Mouse (Mus musculus): ENCODE measurements around the gene Tmem30b. TPM values are rescaled to one million over a fixed set of nuclear protein-coding genes. Genes with fewer than 3 reads are reported as not detected.

The Tmem30b gene
- polyA plus RNA-seq, 1 experiment from 2014 or later = 8.8 TPM

DNA sequence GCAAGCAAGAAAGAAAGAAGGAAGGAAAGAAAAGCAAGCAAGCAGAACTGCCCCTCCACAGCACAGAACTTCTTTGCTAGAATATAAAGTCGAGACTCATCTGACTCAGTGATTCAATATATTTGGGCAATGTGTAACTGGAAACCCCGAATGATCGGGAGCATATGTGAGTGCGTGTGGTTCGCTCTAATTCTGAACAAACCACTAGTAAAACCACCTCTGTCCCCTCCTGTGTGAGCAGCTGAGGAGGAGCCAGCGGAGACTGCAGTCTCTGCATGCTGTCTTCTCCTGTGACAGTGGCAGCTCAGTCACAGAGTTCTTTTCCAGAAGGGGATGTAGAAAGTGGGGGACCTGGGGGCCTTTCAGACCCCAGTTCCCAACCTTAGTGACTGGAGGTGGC, 31.5 kb downstream of the Tmem30b start:
- Histone ChIP-seq H3K4me2 (no peak overlapping the region), H3K9me3 (replicated peaks) (no peaks in the 10 kb centered on the region), H3K4me3 (replicated peaks) (no peak overlapping the region), H3K27me3 (no peaks in the 10 kb centered on the region), H3K9ac (no peak overlapping the region), H3K27ac (replicated peaks) (no peak overlapping the region), H3K4me1 (replicated peaks) (no peaks in the 10 kb centered on the region), H3K36me3 (replicated peaks) (no peaks in the 10 kb centered on the region)
- no peak for ATAC-seq (ENCODE audit: insufficient read depth)
- 62% methylated on average over 6 of the region's 6 CpGs for WGBS (ENCODE audit: insufficient replicate concordance)

DNA sequence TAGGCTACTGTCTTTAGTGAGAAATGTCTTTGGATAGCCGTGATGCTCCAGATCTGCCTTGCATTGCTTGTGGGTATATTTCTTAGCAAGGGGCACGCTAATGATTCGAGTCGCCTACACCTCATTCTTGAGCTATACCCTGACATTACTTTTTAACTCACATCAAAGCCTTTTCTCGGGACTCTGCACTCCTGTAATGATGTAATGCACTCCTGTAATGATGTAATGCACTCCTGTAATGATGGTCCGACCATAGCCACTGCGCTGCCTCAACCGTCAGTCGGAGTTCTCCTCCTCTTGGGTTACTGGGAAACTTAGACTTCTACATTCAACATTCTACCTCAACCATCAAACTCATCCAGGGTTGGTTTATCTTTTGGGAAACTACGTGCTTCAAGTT, 32.2 kb downstream of the Tmem30b start:
- Histone ChIP-seq H3K27me3 (no peaks in the 10 kb centered on the region), H3K9ac (no peak overlapping the region), H3K4me3 (replicated peaks) (no peak overlapping the region), H3K4me2 (no peak overlapping the region), H3K4me1 (replicated peaks) (no peaks in the 10 kb centered on the region), H3K27ac (replicated peaks) (no peak overlapping the region), H3K36me3 (replicated peaks) (no peaks in the 10 kb centered on the region), H3K9me3 (replicated peaks) (no peaks in the 10 kb centered on the region)
- ATAC-seq (ENCODE audit: insufficient read depth) = no peak
- 66% methylated on average over 10 of the region's 10 CpGs for WGBS (ENCODE audit: insufficient replicate concordance)

DNA sequence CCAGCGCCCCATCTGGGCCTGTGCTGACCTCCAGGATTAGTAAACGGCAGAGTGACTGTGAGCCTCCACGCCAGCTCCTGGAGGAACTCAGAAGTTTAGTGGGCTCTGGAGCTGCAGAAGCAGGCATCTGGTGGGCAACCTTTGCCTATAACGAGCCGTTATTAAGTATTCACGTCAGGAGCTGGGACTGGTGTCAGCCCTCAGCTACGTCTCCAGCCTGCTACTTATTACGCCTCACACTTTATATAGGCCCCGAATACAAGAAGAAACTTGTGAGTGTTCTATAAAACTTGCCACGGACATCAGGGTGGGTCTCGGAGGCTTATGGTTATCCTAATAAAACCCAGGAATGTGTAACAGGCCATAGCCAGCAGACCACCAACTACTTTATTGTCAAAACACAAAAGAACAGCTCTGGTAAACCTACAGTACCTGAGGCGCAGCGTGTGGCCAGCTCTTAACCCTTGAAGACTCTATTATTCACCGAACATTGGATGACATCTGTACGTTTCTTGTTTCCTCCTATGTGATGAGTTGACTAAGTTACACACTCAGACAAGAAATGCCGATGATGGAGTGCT, 34.6 kb downstream of the Tmem30b start:
- no peak overlapping the region for H3K4me2 ChIP-seq
- no peaks in the 10 kb centered on the region for H3K36me3 ChIP-seq (replicated peaks)
- no peaks in the 10 kb centered on the region for H3K4me1 ChIP-seq (replicated peaks)
- no peaks in the 10 kb centered on the region for H3K27me3 ChIP-seq
- no peaks in the 10 kb centered on the region for H3K9me3 ChIP-seq (replicated peaks)
- no peak for ATAC-seq (ENCODE audit: insufficient read depth)
- no peak overlapping the region for H3K27ac ChIP-seq (replicated peaks)
- no peak overlapping the region for H3K4me3 ChIP-seq (replicated peaks)
- WGBS (ENCODE audit: insufficient replicate concordance) = 68% methylated on average over 16 of the region's 16 CpGs
- H3K9ac ChIP-seq = no peak overlapping the region

DNA sequence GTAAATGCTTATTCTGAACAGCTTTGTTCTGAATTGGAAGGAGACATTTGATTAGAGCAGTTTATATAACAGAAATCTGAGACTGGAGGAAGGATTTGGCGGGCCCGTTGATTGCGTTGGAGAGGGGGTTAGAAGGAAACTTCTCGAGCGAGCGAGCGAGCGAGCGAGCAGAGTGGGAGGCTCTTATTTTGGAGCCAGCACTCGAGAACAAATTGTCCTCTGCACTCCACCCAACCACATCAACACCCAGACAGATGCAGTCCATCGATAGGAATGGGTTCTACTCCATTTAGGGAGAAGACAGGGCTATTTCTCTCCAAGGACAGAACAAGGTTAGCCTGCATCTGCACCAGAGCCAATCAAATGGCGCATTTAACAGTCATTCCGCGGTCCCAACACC, 39.1 kb downstream of the Tmem30b start:
- 67% methylated on average over 14 of the region's 14 CpGs for WGBS (ENCODE audit: insufficient replicate concordance)
- Histone ChIP-seq H3K27me3 (no peaks in the 10 kb centered on the region), H3K27ac (replicated peaks) (no peak overlapping the region), H3K4me1 (replicated peaks) (no peaks in the 10 kb centered on the region), H3K9me3 (replicated peaks) (no peaks in the 10 kb centered on the region), H3K4me2 (no peak overlapping the region), H3K4me3 (replicated peaks) (no peak overlapping the region), H3K9ac (no peak overlapping the region), H3K36me3 (replicated peaks) (no peaks in the 10 kb centered on the region)
- no peak for ATAC-seq (ENCODE audit: insufficient read depth)

DNA sequence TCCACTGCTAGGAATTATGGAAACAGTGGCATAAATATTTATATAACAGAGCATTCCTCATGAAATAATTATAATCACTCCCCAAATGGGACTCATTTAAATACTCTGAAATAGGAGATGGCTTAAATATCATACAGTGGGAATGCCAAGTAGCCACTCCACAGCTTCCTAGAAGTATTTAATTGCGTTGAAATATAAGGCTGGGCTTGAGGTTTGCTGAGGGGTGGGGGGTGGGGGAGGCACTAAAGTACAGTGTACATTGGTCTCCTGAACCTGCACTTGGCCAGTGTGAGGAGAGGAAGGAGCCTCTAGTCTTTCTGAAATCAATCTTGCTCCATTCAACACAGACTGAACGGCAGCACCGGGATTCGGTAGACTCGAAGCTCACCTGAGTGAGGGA, 39.5 kb downstream of the Tmem30b start:
- no peaks in the 10 kb centered on the region for H3K9me3 ChIP-seq (replicated peaks)
- no peak overlapping the region for H3K4me2 ChIP-seq
- ATAC-seq (ENCODE audit: insufficient read depth) = no peak
- H3K9ac ChIP-seq = no peak overlapping the region
- no peaks in the 10 kb centered on the region for H3K36me3 ChIP-seq (replicated peaks)
- no peaks in the 10 kb centered on the region for H3K27me3 ChIP-seq
- no peak overlapping the region for H3K4me3 ChIP-seq (replicated peaks)
- WGBS (ENCODE audit: insufficient replicate concordance) = 77% methylated on average over 5 of the region's 5 CpGs
- H3K27ac ChIP-seq (replicated peaks) = no peak overlapping the region
- no peaks in the 10 kb centered on the region for H3K4me1 ChIP-seq (replicated peaks)

DNA sequence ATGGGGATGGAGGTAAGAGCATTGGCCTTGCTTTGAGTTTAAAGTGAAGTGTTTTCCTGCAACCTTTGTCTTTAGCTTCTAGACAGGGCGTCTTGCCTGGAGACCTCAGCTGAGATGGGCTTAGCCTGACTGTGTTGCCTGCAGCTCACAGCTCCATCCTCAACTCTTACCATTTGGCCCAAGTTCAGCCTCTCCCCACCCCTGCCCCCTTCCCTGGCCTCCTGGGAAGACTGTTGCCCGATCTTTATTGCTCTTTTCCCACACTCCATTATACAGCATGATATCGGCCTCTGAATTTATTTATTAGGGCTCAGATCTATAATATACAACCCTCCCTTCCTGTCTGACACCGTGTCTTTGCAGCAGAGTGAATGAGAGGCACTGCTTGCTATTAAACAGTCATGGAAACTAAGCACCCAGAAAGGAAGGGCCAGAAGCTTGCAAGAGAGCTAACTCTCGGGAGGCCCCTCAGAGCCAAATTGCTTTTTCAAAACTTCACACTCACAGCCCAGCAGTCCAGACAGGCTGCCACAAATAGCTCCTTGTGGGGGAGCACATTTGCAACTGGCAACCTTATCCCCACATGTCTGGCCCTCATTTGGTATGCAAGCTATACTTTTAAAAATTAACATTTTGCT, 45.4 kb downstream of the Tmem30b start:
- ATAC-seq (ENCODE audit: insufficient read depth) = no peak
- Histone ChIP-seq H3K36me3 (replicated peaks) (no peaks in the 10 kb centered on the region), H3K4me3 (replicated peaks) (no peak overlapping the region), H3K9ac (no peak overlapping the region), H3K27me3 (no peaks in the 10 kb centered on the region), H3K4me2 (no peak overlapping the region), H3K9me3 (replicated peaks) (no peaks in the 10 kb centered on the region), H3K4me1 (replicated peaks) (no peaks in the 10 kb centered on the region), H3K27ac (replicated peaks) (no peak overlapping the region)
- 35% methylated on average over 5 of the region's 5 CpGs for WGBS (ENCODE audit: insufficient replicate concordance)

DNA sequence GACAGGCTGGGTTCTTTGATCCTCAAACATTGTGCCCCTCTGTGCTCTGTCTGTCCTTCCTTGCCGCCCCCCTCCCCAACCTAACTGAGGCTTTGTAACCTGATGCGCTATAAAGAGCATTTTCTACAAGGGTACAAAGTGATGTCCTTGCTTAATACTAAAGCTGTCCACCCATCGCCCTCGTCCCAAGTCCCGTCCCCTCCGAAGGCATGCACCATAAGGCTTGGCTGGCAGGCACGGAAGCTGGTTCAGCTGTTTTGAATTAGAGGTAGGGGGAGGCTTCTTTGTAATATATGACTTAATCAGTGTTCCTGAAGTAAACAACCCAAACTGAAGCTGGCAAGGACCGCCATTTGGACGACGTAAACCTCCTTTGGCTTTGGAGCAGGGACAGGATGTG, 51.0 kb downstream of the Tmem30b start:
- 70% methylated on average over 10 of the region's 10 CpGs for WGBS (ENCODE audit: insufficient replicate concordance)
- H3K4me3 ChIP-seq (replicated peaks) = no peak overlapping the region
- H3K9me3 ChIP-seq (replicated peaks) = no peaks in the 10 kb centered on the region
- no peaks in the 10 kb centered on the region for H3K4me1 ChIP-seq (replicated peaks)
- no peaks in the 10 kb centered on the region for H3K27me3 ChIP-seq
- H3K27ac ChIP-seq (replicated peaks) = no peak overlapping the region
- no peak overlapping the region for H3K9ac ChIP-seq
- H3K36me3 ChIP-seq (replicated peaks) = no peaks in the 10 kb centered on the region
- ATAC-seq (ENCODE audit: insufficient read depth) = no peak
- H3K4me2 ChIP-seq = no peak overlapping the region

DNA sequence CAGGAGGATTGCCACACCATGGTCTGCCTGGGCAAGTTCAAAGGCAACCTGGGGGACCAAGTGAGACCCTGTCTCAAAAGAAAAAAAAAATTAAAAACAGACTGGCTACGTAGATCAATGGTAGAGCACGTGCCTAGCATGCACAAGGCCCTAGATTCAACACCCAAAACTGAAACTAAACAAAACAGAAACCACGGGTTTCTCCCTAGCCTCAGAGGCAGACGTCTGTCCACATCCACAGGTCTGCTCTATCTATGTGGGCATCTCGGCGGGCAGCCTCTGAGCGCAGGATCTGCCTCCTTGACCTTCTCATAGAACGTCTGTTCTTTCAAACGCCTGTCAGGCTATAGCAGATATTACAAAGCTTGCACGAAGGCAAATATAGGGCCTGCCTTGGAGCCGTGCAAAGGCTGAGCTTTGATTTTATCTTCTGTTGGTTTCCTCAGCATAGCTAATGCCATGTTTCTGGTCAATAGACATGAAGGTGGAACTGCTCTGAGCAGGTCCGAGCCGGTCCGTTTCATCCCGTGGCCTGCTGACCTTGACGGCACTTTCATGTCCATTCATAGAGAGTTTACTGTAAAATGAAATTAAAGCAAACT, 52.2 kb downstream of the Tmem30b start:
- Histone ChIP-seq H3K9me3 (replicated peaks) (no peaks in the 10 kb centered on the region), H3K36me3 (replicated peaks) (no peaks in the 10 kb centered on the region), H3K4me3 (replicated peaks) (no peak overlapping the region), H3K4me2 (no peak overlapping the region), H3K27me3 (no peaks in the 10 kb centered on the region), H3K9ac (no peak overlapping the region), H3K4me1 (replicated peaks) (no peaks in the 10 kb centered on the region), H3K27ac (replicated peaks) (no peak overlapping the region)
- WGBS (ENCODE audit: insufficient replicate concordance) = 56% methylated on average over 16 of the region's 16 CpGs
- ATAC-seq (ENCODE audit: insufficient read depth) = no peak

Other genes with a start within 250 kb of the Tmem30b start
- gene Prkch, start 38.4 kb upstream of the Tmem30b start, polyA plus RNA-seq (2015; fragmentation: Nextera tagmentation; extraction: Ambion mirVana) = 1.9 and 2.4 TPM in 2 replicates

All from liver, embryonic 15.5 days (tissue).